Mouse (Mus musculus) C2C12 (cell line): ENCODE data around the gene Rdm1.

Source experiments
- CEBPB ChIP-seq: IDR thresholded peaks from one replicate; pipeline ENCODE4 v1.6.1; 2011; ENCODE audit warnings: low read depth, mild to moderate bottlenecking, control low read depth, moderate library complexity
- CTCF ChIP-seq: IDR thresholded peaks from one replicate; pipeline ENCODE4 v1.5.1; 2011; ENCODE audit not compliant: control insufficient read depth, insufficient read depth, insufficient read length
- FOSL1 ChIP-seq: IDR thresholded peaks from one replicate; pipeline ENCODE4 v1.8.0; 2011; ENCODE audit warnings: mild to moderate bottlenecking, low read length; ENCODE audit not compliant: poor library complexity, insufficient read depth, severe bottlenecking
- MAX ChIP-seq: IDR thresholded peaks from one replicate; pipeline ENCODE4 v1.6.1; 2011; ENCODE audit warnings: mild to moderate bottlenecking, control low read depth
- MYOD1 ChIP-seq: IDR thresholded peaks from one replicate; pipeline ENCODE4 v1.6.1; 2011; ENCODE audit warnings: low read depth; ENCODE audit not compliant: control insufficient read depth, insufficient read length
- MYOG ChIP-seq: IDR thresholded peaks from one replicate; pipeline ENCODE4 v1.6.1; 2011; ENCODE audit not compliant: control insufficient read depth, insufficient read length; ENCODE audit errors: extremely low read depth
- USF1 ChIP-seq: IDR thresholded peaks from one replicate; pipeline ENCODE4 v1.6.1; 2011; ENCODE audit warnings: low read depth, mild to moderate bottlenecking, control low read depth, moderate library complexity

DNA sequence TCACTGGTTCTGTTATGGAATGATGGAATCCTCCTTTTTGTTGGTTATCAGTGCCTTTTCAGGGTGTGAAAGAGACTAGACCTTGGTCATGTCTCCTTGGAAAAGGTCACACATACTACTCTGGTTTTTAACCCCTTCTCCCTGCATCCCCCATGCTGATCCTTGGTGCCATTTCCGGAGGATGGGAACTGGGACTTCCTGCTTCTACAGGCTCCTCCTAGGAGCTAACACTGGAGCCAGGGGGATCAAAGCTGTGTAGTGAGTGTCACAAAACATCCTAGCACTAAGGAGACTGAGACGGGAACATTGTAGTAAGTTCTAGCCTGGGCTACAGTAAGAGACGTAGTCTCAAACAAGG lies 30.5 kb downstream of the Rdm1 start:
- TF ChIP-seq CTCF (no peak), MYOG (no peak), FOSL1 (no peak), CEBPB (no peak), MAX (no peak), USF1 (no peak), MYOD1 (no peak)
